Mouse (Mus musculus) liver, embryonic 12.5 days (tissue): ENCODE results near the gene Neu2. TPM values are rescaled to one million over a fixed set of nuclear protein-coding genes. Genes with fewer than 3 reads are reported as not detected.
"Not testable (repeated sequence)": the region's sequence is repeated elsewhere in the genome, so short reads cannot be mapped to it uniquely, and the experiment has no call there.

Experiments used
- ATAC-seq: fragments of 200-750 bp; cut with Nextera tagmentation; 2 replicates; pipeline ENCODE4 v1.8.0; 2017; ENCODE audit warnings: moderate number of reproducible peaks, mild to moderate bottlenecking, moderate library complexity
- H3K27ac ChIP-seq: fragments of 300-500 bp; sonication (generic); 2 replicates; pipeline ENCODE4 v1.5.1; 2016; ENCODE audit warnings: mild to moderate bottlenecking
- H3K27me3 ChIP-seq: fragments of 300-500 bp; sonication (generic); replicated peaks from 2 replicates; pipeline ENCODE4 v1.6.1; 2016; ENCODE audit warnings: mild to moderate bottlenecking, moderate library complexity
- H3K36me3 ChIP-seq: fragments of 300-500 bp; sonication (generic); 2 replicates; pipeline ENCODE4 v1.6.1; 2016; ENCODE audit warnings: mild to moderate bottlenecking, moderate library complexity
- H3K4me1 ChIP-seq: fragments of 300-500 bp; sonication (generic); 2 replicates; pipeline ENCODE4 v1.6.1; 2016
- H3K4me2 ChIP-seq: fragments of 300-500 bp; sonication (generic); 2 replicates; pipeline ENCODE4 v1.6.1; 2016; ENCODE audit warnings: mild to moderate bottlenecking, moderate library complexity
- H3K4me3 ChIP-seq: fragments of 300-500 bp; sonication (generic); 2 replicates; pipeline ENCODE4 v1.5.1; 2016; ENCODE audit warnings: mild to moderate bottlenecking, moderate library complexity
- H3K9ac ChIP-seq: fragments of 300-500 bp; sonication (generic); 2 replicates; pipeline ENCODE4 v1.6.1; 2016; ENCODE audit warnings: mild to moderate bottlenecking, moderate library complexity
- H3K9me3 ChIP-seq: fragments of 300-500 bp; sonication (generic); replicated peaks from 2 replicates; pipeline ENCODE4 v1.6.1; 2016; ENCODE audit warnings: mild to moderate bottlenecking, moderate library complexity
- WGBS: fragments of 180-500 bp; shearing (Covaris S2); methylation state at CpG from one replicate; pipeline ENCODE4 v1.1.7; 2016; ENCODE audit not compliant: insufficient replicate concordance; 5-methylcytosine and 5-hydroxymethylcytosine counted together
- polyA plus RNA-seq: library from polyadenylated mRNA; unstranded; fragments of >200 nt; fragmentation: Nextera tagmentation; extraction: Ambion mirVana; gene quantifications from 2 replicates; pipeline ENCODE4 v1.2.1, GENCODE M21; 2016

The Neu2 gene
- polyA plus RNA-seq = 0.43 and 0.67 TPM in 2 replicates

GRCm38 (mm10) chr1:87509561-87510165 is at the start of gene Neu2:
Gene Neu2 (plus strand): TSS chr1:87509889.
- peak within 1 kb of the TSS; percentile 56 for H3K4me3 ChIP-seq
- H3K4me1 ChIP-seq = peaks cover 8% of the 10 kb centered on the region
- 4% methylated on average over 56 of the region's 56 CpGs for WGBS
- no peaks in the 10 kb centered on the region for H3K36me3 ChIP-seq
- no peaks in the 10 kb centered on the region for H3K9me3 ChIP-seq
- H3K27ac ChIP-seq = no peak within 1 kb of the TSS
- H3K27me3 ChIP-seq = peaks cover 77% of the 10 kb centered on the region
- H3K4me2 ChIP-seq = peak within 1 kb of the TSS; percentile 80
- 0 out of 2 replicates have a peak within 1 kb of the TSS, but pooled peaks have one; percentile 31 for H3K9ac ChIP-seq
- no peak for ATAC-seq

GRCm38 (mm10) chr1:87467469-87467868 is 42.2 kb upstream of the Neu2 start:
- Histone ChIP-seq H3K9ac (no peak overlapping the region), H3K4me2 (peak overlapping the region; percentile 20; the same call in 1 of the 2 replicates), H3K9me3 (no peaks in the 10 kb centered on the region), H3K4me1 (no peaks in the 10 kb centered on the region), H3K27me3 (peaks cover 16% of the 10 kb centered on the region), H3K36me3 (no peaks in the 10 kb centered on the region), H3K4me3 (no peak overlapping the region), H3K27ac (no peak overlapping the region)
- ATAC-seq = no peak
- 72% methylated on average over 9 of the region's 9 CpGs for WGBS

DNA sequence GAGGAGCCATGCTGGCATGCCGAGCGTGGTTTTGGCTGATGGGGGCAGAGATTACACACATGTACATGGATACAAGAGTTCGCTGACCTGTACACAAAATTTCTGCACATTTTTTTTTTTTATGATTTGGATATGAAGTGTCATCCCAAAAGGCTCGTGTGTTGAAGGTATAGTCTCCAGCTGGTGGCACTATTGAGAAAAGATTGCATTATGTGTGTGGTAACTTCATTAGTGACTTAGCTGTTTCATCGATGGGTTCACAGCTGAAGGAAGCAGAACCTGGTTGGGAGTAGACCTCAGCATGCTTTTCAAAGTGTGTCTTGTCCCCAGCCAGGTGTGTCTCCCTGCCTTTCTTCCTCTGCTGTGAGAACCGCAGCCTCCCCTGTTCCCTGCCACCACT is 41.4 kb upstream of the Neu2 start:
- ATAC-seq = no peak
- Histone ChIP-seq H3K4me3 (no peak overlapping the region), H3K9ac (no peak overlapping the region), H3K4me2 (no peak overlapping the region), H3K27me3 (peaks cover 17% of the 10 kb centered on the region), H3K27ac (no peak overlapping the region), H3K9me3 (no peaks in the 10 kb centered on the region), H3K36me3 (no peaks in the 10 kb centered on the region), H3K4me1 (no peaks in the 10 kb centered on the region)
- WGBS = 59% methylated on average over 6 of the region's 6 CpGs

DNA sequence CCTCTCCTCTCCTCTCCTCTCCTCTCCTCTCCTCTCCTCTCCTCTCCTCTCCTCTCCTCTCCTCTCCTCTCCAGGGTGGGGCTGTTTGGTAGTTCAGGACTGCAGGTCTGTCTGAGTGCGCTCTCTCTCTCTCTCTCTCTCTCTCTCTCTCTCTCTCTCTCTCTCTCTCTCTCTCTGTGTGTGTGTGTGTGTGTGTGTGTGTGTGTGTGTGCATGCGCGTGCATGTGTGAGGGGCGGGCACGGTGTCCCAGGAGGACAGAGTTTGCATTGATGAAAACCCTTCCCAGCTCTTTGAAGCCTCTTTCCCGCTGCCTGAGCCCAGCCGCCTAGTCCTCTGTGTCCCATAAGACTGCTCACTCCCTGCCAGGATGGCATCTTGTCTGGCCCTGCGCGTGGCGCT is 39.7 kb upstream of the Neu2 start, which contains the start of gene Snorc:
Gene Snorc, plus strand, starts transcription at position 301 of the 400 bp plus-strand sequence.
- peaks cover 34% of the 10 kb centered on the region for H3K27me3 ChIP-seq
- not testable (repeated sequence) for H3K9ac ChIP-seq, H3K36me3 ChIP-seq, H3K4me3 ChIP-seq, ATAC-seq, H3K9me3 ChIP-seq, H3K4me2 ChIP-seq, H3K4me1 ChIP-seq, H3K27ac ChIP-seq
- WGBS = 36% methylated on average over 9 of the region's 10 CpGs

GRCm38 (mm10) chr1:87471914-87472313 is 37.8 kb upstream of the Neu2 start:
- Histone ChIP-seq H3K27me3 (peaks cover 53% of the 10 kb centered on the region), H3K27ac (no peak overlapping the region), H3K9me3 (no peaks in the 10 kb centered on the region), H3K4me3 (no peak overlapping the region), H3K36me3 (no peaks in the 10 kb centered on the region), H3K4me2 (no peak overlapping the region), H3K4me1 (no peaks in the 10 kb centered on the region), H3K9ac (no peak overlapping the region)
- 63% methylated on average over 7 of the region's 7 CpGs for WGBS
- no peak for ATAC-seq

DNA sequence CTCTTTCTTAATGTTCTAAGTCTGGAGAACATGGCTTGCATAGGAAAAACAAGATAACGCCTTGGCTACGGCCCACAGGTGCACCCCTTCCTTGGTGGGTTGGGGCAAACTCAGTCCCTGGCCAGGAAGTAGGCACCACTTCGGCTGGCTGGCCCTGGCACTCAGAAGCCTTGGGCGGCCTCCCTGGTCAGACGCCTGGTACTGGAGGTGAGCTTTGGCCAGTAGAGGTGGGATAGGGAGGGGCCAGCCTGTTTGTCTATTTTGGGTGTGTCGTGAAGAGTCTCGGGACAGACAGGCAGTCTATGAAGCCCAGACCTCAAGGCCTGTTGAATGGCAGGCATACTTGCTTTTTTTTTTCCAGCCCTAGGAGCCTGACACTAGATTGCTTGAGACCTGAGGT is 37.1 kb upstream of the Neu2 start:
- no peaks in the 10 kb centered on the region for H3K4me1 ChIP-seq
- H3K27me3 ChIP-seq = peaks cover 60% of the 10 kb centered on the region
- H3K4me3 ChIP-seq = no peak overlapping the region
- 69% methylated on average over 7 of the region's 7 CpGs for WGBS
- ATAC-seq = no peak
- no peaks in the 10 kb centered on the region for H3K9me3 ChIP-seq
- no peaks in the 10 kb centered on the region for H3K36me3 ChIP-seq
- H3K4me2 ChIP-seq = no peak overlapping the region
- H3K27ac ChIP-seq = no peak overlapping the region
- no peak overlapping the region for H3K9ac ChIP-seq

GRCm38 (mm10) chr1:87475076-87475895 is 34.4 kb upstream of the Neu2 start:
- no peaks in the 10 kb centered on the region for H3K4me1 ChIP-seq
- H3K9ac ChIP-seq = no peak overlapping the region
- peak overlapping the region; percentile 22; the same call in 1 of the 2 replicates for H3K4me3 ChIP-seq
- H3K27ac ChIP-seq = no peak overlapping the region
- 4% methylated on average over 39 of the region's 42 CpGs for WGBS
- ATAC-seq = 0 out of 2 replicates have a peak, but pooled peaks have one; percentile 17
- H3K36me3 ChIP-seq = no peaks in the 10 kb centered on the region
- peaks cover 56% of the 10 kb centered on the region for H3K27me3 ChIP-seq
- H3K9me3 ChIP-seq = no peaks in the 10 kb centered on the region
- H3K4me2 ChIP-seq = peak overlapping the region; percentile 43

DNA sequence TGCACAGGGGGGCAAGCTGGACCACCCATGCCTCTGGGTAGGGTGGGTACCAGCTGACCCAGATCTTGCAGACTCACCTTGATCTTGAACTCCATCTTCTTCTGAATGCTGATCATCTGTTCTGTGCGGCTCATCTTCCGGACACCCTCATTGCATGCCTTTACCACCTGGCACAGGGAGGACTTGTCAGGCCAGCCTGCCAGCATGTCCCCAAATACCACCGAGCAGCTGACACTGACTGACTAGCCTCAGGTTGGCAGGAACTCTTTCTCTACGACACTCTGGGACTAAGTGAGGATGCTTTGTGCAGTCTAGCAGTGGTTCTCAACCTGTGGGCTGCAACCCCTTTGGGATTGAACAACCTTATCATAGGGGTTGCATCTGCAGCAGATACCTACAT is 27.1 kb upstream of the Neu2 start:
- ATAC-seq = no peak
- Histone ChIP-seq H3K4me3 (no peak overlapping the region), H3K27ac (no peak overlapping the region), H3K36me3 (no peaks in the 10 kb centered on the region), H3K4me2 (no peak overlapping the region), H3K9me3 (no peaks in the 10 kb centered on the region), H3K9ac (no peak overlapping the region), H3K27me3 (peaks cover under 1% of the 10 kb centered on the region), H3K4me1 (no peaks in the 10 kb centered on the region)
- WGBS = 75% methylated on average over 4 of the region's 4 CpGs

DNA sequence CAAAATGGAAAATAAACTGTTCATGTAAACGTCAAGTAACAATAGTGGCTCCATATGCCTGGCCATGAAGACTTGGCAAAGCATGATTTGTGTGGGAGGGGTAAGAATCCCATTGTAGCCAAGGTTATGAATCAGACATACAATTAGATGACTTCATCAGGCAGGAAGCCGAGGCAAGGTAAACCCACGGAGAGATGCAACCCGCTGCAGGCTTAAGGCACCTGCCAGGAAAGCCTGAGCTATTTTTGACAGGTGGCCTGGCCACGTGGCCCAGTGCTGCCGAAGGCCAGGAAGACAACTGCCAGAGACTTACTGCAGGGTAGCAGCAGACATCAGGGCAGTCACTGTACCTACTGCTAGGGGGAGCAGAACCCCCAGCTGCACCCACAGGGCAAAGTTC is 23.3 kb upstream of the Neu2 start:
- Histone ChIP-seq H3K27me3 (no peaks in the 10 kb centered on the region), H3K9me3 (no peaks in the 10 kb centered on the region), H3K36me3 (no peaks in the 10 kb centered on the region), H3K9ac (no peak overlapping the region), H3K4me1 (no peaks in the 10 kb centered on the region), H3K4me2 (no peak overlapping the region), H3K27ac (no peak overlapping the region), H3K4me3 (no peak overlapping the region)
- no peak for ATAC-seq
- WGBS = 58% methylated on average over 6 of the region's 6 CpGs

DNA sequence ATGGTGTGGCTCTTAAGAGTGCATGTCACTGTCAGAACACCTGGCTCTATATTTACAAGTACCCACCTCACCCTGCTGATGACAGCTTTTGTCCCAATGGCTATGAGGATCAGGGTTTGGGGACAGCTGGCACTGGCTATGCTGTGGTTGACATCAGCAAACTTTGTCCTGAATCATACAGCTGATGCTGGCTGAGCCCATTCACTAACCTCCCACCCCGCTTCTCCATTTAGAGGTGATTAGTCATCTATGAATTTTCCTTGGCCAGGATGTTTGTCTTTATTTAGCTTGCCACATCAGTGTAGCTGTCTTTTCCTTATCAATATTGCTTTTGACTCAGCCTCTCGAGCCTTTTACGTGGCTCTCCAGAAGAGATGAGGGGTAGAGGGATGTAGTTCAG is 17.4 kb upstream of the Neu2 start:
- WGBS = 65% methylated on average over 3 of the region's 3 CpGs
- Histone ChIP-seq H3K27me3 (no peaks in the 10 kb centered on the region), H3K27ac (no peak overlapping the region), H3K4me2 (no peak overlapping the region), H3K4me1 (no peaks in the 10 kb centered on the region), H3K9me3 (no peaks in the 10 kb centered on the region), H3K36me3 (no peaks in the 10 kb centered on the region), H3K9ac (no peak overlapping the region), H3K4me3 (no peak overlapping the region)
- ATAC-seq = no peak

GRCm38 (mm10) chr1:87493542-87493941 is 16.1 kb upstream of the Neu2 start:
- no peaks in the 10 kb centered on the region for H3K36me3 ChIP-seq
- H3K27me3 ChIP-seq = no peaks in the 10 kb centered on the region
- ATAC-seq = no peak
- H3K27ac ChIP-seq = no peak overlapping the region
- H3K9ac ChIP-seq = no peak overlapping the region
- H3K9me3 ChIP-seq = no peaks in the 10 kb centered on the region
- H3K4me1 ChIP-seq = no peaks in the 10 kb centered on the region
- no peak overlapping the region for H3K4me3 ChIP-seq
- H3K4me2 ChIP-seq = no peak overlapping the region
- WGBS = 53% methylated on average over 4 of the region's 4 CpGs

GRCm38 (mm10) chr1:87505524-87505923 is 4.2 kb upstream of the Neu2 start:
- no peaks in the 10 kb centered on the region for H3K36me3 ChIP-seq
- no peak overlapping the region for H3K9ac ChIP-seq
- no peak overlapping the region for H3K27ac ChIP-seq
- no peak overlapping the region for H3K4me3 ChIP-seq
- no peak overlapping the region for H3K4me2 ChIP-seq
- no peaks in the 10 kb centered on the region for H3K9me3 ChIP-seq
- ATAC-seq = no peak
- WGBS = 68% methylated on average over 4 of the region's 4 CpGs
- H3K27me3 ChIP-seq = peaks cover 62% of the 10 kb centered on the region
- peaks cover 8% of the 10 kb centered on the region for H3K4me1 ChIP-seq
